ENCODE assay signal across 8 mouse cellular contexts in the genomic region with DNA sequence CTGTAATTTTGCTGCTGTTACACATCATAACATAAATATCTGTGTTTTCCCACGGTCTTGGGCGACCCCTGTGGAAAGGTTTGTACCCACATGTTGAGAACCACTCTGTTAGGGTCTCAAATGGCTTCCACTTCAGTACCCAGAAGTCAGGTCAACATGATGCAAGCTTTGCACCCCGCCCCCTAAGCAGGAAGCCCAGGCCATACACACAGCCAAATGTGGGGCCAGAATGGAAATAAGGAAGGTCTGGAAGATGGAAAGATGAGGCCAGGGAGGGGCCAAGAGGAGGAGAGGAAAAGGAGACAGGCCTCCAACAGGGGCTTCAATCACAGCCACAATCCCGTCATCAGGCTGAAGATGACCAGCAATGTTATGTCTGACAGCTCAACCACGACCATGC. TPM values are rescaled to one million over a fixed set of nuclear protein-coding genes. Genes with fewer than 3 reads are reported as not detected.
DNase-seq lines count a peak whose midpoint lies in the region; ATAC-seq and TF ChIP-seq lines count a peak whose summit lies in the region.

No protein-coding gene starts in this region.

- TF ChIP-seq POLR2A in limb, embryonic 14.5 days (IDR thresholded peaks at IDR 0.05; ENCODE audit: borderline replicate concordance, extremely low read depth, insufficient read depth, insufficient read length), result no peak
- no peak for TF ChIP-seq POLR2A in small intestine, adult 2 months (IDR thresholded peaks at IDR 0.05; ENCODE audit: low read depth, low read length)

- H3K4me2 ChIP-seq in lung, embryonic 15.5 days, result peak overlapping the region; percentile 54
- H3K4me2 ChIP-seq in forebrain, embryonic 16.5 days (ENCODE audit: low read length), result no peak overlapping the region; the same call in 1 of the 2 replicates
- peak overlapping the region; percentile 77 for H3K4me2 ChIP-seq in limb, embryonic 14.5 days (replicated peaks; ENCODE audit: low read depth, low read length, severe bottlenecking)

- peak overlapping the region; percentile 99 for H3K27ac ChIP-seq in lung, embryonic 15.5 days
- H3K27ac ChIP-seq in forebrain, embryonic 16.5 days (ENCODE audit: low read length), result peak overlapping the region; percentile 99
- H3K27ac ChIP-seq in limb, embryonic 14.5 days (replicated peaks; ENCODE audit: low read depth, low read length), result peak overlapping the region; percentile 96
- peak overlapping the region; percentile 90 for H3K27ac ChIP-seq in small intestine, adult 2 months (ENCODE audit: insufficient read depth, low read depth, low read length)

- no peaks in the 10 kb centered on the region for H3K36me3 ChIP-seq in lung, embryonic 15.5 days
- no peaks in the 10 kb centered on the region for H3K36me3 ChIP-seq in forebrain, embryonic 16.5 days (ENCODE audit: control insufficient read depth, insufficient read depth)
- no peaks in the 10 kb centered on the region for H3K36me3 ChIP-seq in limb, embryonic 14.5 days (ENCODE audit: control insufficient read depth, insufficient read depth, low read length)
- no peaks in the 10 kb centered on the region for H3K36me3 ChIP-seq in small intestine, adult 2 months (ENCODE audit: control insufficient read depth, insufficient read depth, low read length)

- H3K4me1 ChIP-seq in lung, embryonic 15.5 days, result peaks cover 93% of the 10 kb centered on the region
- peaks cover 74% of the 10 kb centered on the region for H3K4me1 ChIP-seq in forebrain, embryonic 16.5 days (replicated peaks; ENCODE audit: control insufficient read depth, insufficient read depth, low read length)
- peaks cover 74% of the 10 kb centered on the region for H3K4me1 ChIP-seq in limb, embryonic 14.5 days (ENCODE audit: control insufficient read depth, insufficient read depth, low read length)
- H3K4me1 ChIP-seq in small intestine, adult 2 months (ENCODE audit: control insufficient read depth, insufficient read depth, insufficient read length, low read length), result peaks cover 39% of the 10 kb centered on the region

- no peak overlapping the region for H3K4me3 ChIP-seq in lung, embryonic 15.5 days
- no peak overlapping the region for H3K4me3 ChIP-seq in forebrain, embryonic 16.5 days (replicated peaks; ENCODE audit: low read length)
- peak overlapping the region; percentile 36; the same call in 1 of the 2 replicates for H3K4me3 ChIP-seq in limb, embryonic 14.5 days (replicated peaks; ENCODE audit: low read length)
- no peak overlapping the region for H3K4me3 ChIP-seq in small intestine, adult 2 months (ENCODE audit: low read depth, low read length)

- WGBS in lung, embryonic 15.5 days, result 21% methylated on average over 5 of the region's 5 CpGs
- 36% methylated on average over 5 of the region's 5 CpGs for WGBS in forebrain, embryonic 16.5 days
- WGBS in limb, embryonic 14.5 days, result 33% methylated on average over 5 of the region's 5 CpGs
- 46% methylated on average over 5 of the region's 5 CpGs for WGBS in small intestine, adult 2 months

- TF ChIP-seq CTCF in small intestine, adult 2 months (IDR thresholded peaks at IDR 0.05; ENCODE audit: extremely low read depth, insufficient read length, insufficient replicate concordance, low read depth, low read length), result no peak

- H3K9me3 ChIP-seq in lung, embryonic 15.5 days, result no peaks in the 10 kb centered on the region
- H3K9me3 ChIP-seq in forebrain, embryonic 16.5 days (ENCODE audit: control insufficient read depth, low read length), result no peaks in the 10 kb centered on the region
- no peaks in the 10 kb centered on the region for H3K9me3 ChIP-seq in limb, embryonic 14.5 days (ENCODE audit: control insufficient read depth, low read length)

- ATAC-seq in lung, embryonic 15.5 days (ENCODE audit: borderline replicate concordance, extremely low read depth, low FRiP score, low TSS enrichment), result no peak
- ATAC-seq in forebrain, embryonic 16.5 days, result no peak
- ATAC-seq in limb, embryonic 14.5 days (ENCODE audit: low FRiP score, low read depth), result no peak
- ATAC-seq in megakaryocyte, adult 5-6 weeks (ENCODE audit: poor library complexity, severe bottlenecking), result no peak

- no peaks in the 10 kb centered on the region for H3K27me3 ChIP-seq in lung, embryonic 15.5 days
- H3K27me3 ChIP-seq in forebrain, embryonic 16.5 days (replicated peaks; ENCODE audit: control insufficient read depth, insufficient read depth, low read length), result no peaks in the 10 kb centered on the region
- no peaks in the 10 kb centered on the region for H3K27me3 ChIP-seq in limb, embryonic 14.5 days (ENCODE audit: control insufficient read depth, insufficient read depth, low read length)
- H3K27me3 ChIP-seq in small intestine, adult 2 months (ENCODE audit: control insufficient read depth, insufficient read depth, low read length), result no peaks in the 10 kb centered on the region

- DNase-seq in lung, postnatal 14 days, result no peak
- no peak for DNase-seq in limb, embryonic 14.5 days (ENCODE audit: low spot score)
- no peak for DNase-seq in thymus, postnatal 25 days
- DNase-seq in urinary bladder, postnatal 10 days (ENCODE audit: low spot score), result no peak

- no peak overlapping the region for H3K9ac ChIP-seq in lung, embryonic 15.5 days
- H3K9ac ChIP-seq in forebrain, embryonic 16.5 days (replicated peaks; ENCODE audit: low read depth, low read length), result no peak overlapping the region
- H3K9ac ChIP-seq in limb, embryonic 14.5 days (ENCODE audit: low read depth, low read length, severe bottlenecking), result no peak overlapping the region

RNA-seq across cellular contexts. Expression of a gene that starts 37.1 kb away (rescaled TPM):
- polyA plus RNA-seq in lung, embryonic 15.5 days (2015; fragmentation: Nextera tagmentation; extraction: Ambion mirVana), result 28.7 and 30.5 TPM in 2 replicates
- 26.5 and 27.1 TPM in 2 replicates for polyA plus RNA-seq in forebrain, embryonic 16.5 days (2015; fragmentation: Nextera tagmentation; extraction: Ambion mirVana)
- 75.9 and 89.8 TPM in 2 replicates for polyA plus RNA-seq in limb, embryonic 14.5 days (2012; rRNA removed)
- polyA plus RNA-seq in limb, embryonic 14.5 days (2014; fragmentation: Nextera tagmentation; extraction: Ambion mirVana), result 37.0 and 39.3 TPM in 2 replicates
- 43.2 and 49.9 TPM in 2 replicates for polyA plus RNA-seq in small intestine, adult 2 months (2012; rRNA removed)
- 87.7 and 107 TPM in 2 replicates for total RNA-seq in megakaryocyte, adult 5-6 weeks (2015)
- 15.0 and 21.5 TPM in 2 replicates for total RNA-seq in megakaryocyte, adult 5-6 weeks (2017)
